In the genomic region with DNA sequence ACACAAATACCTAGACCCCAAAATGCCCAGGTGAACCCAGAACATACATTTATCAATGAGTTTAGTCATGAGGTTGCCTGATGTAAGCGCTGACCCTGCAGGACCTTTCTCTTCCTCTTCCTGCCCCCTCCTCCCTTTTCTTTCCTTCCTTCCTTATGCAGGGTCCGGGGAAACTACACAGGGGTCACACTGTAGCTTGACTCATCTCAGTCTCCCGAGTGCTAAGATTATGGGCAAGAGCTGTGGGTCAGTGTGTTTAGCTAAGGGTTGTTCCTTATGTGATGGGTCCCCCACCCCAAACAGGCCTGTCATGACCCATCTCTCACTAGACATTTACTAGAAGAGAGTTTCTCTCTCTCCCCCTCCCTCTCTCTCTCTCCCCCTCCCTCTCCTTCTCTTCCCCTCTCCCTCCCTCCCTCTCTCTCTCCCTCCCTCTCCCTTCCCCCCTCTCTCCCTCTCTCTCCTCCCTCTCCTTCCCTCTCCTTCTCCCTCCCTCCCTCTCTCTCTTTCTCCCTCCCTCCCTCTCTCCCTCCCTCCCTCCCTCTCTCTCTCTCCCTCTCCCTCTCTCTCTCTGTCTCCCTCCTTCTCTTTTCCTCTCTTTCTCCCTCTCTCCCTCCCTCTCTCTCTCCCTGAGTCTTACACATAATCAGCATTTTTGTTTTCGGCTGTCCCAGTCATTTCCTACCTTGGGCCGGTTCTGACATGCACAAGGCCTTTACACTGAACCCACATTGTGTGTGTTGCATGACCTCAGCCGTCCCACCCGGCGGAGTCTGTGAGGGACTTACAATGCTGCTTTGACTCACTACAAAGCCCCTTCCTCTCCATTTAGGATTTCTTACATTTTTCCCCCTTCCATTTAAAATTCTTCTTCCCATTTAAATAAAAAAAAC, we compare ENCODE assay signal across 8 mouse cellular contexts. TPM values are rescaled to one million over a fixed set of nuclear protein-coding genes. Genes with fewer than 3 reads are reported as not detected.
DNase-seq lines count a peak whose midpoint lies in the region; ATAC-seq and TF ChIP-seq lines count a peak whose summit lies in the region.

No protein-coding gene starts in this region.

- H3K36me3 ChIP-seq in heart, postnatal 0 days (replicated peaks; ENCODE audit: control insufficient read depth, insufficient read depth, low read length), result 0 out of 2 replicates have a peak, but pooled peaks cover 10% of the 10 kb centered on the region
- peaks cover 14% of the 10 kb centered on the region for H3K36me3 ChIP-seq in hindbrain, embryonic 10.5 days
- no peaks in the 10 kb centered on the region for H3K36me3 ChIP-seq in midbrain, embryonic 12.5 days

- peak overlapping the region; percentile 65 for H3K4me2 ChIP-seq in heart, postnatal 0 days (ENCODE audit: low read depth, low read length)
- H3K4me2 ChIP-seq in midbrain, embryonic 12.5 days (replicated peaks), result peak overlapping the region; percentile 14; the same call in 1 of the 2 replicates

- TF ChIP-seq CTCF in heart, postnatal 0 days (IDR thresholded peaks at IDR 0.05; ENCODE audit: low read depth), result 0 out of 2 replicates have a peak, but pooled peaks have one; percentile 2
- TF ChIP-seq CTCF in bone marrow macrophage, adult 2 months (IDR thresholded peaks at IDR 0.05; ENCODE audit: low read depth, low read length), result no peak
- TF ChIP-seq CTCF in cerebellum, adult 2 months (IDR thresholded peaks at IDR 0.05; ENCODE audit: borderline replicate concordance, insufficient read depth, low read depth, low read length), result no peak

- intact Hi-C loops in heart, postnatal 36 days (cut with DNase I), result loop anchor here (2.0 to 5.0 kb wide), 2 partner anchors 15 to 155 kb away; partner anchors contain the start of gene Larp4

- TF ChIP-seq POLR2A in bone marrow macrophage, adult 2 months (IDR thresholded peaks at IDR 0.05; ENCODE audit: borderline replicate concordance, low read depth, low read length), result no peak
- TF ChIP-seq POLR2A in cerebellum, adult 2 months (IDR thresholded peaks at IDR 0.05; ENCODE audit: borderline replicate concordance, insufficient read depth, low read length), result no peak

- TF ChIP-seq EP300 in heart, postnatal 0 days (IDR thresholded peaks at IDR 0.05; ENCODE audit: low read depth), result no peak

- 0 out of 2 replicates have a peak overlapping the region, but pooled peaks have one; percentile 61 for H3K9ac ChIP-seq in heart, postnatal 0 days (replicated peaks; ENCODE audit: low read depth, low read length)
- 0 out of 2 replicates have a peak overlapping the region, but pooled peaks have one; percentile 20 for H3K9ac ChIP-seq in midbrain, embryonic 12.5 days (replicated peaks)

- no peaks in the 10 kb centered on the region for H3K4me1 ChIP-seq in heart, postnatal 0 days (ENCODE audit: control insufficient read depth, insufficient read depth)
- H3K4me1 ChIP-seq in bone marrow macrophage, adult 2 months (ENCODE audit: control insufficient read depth, insufficient read depth, low read length), result peaks cover 25% of the 10 kb centered on the region
- peaks cover 34% of the 10 kb centered on the region for H3K4me1 ChIP-seq in hindbrain, embryonic 10.5 days (replicated peaks)
- H3K4me1 ChIP-seq in midbrain, embryonic 12.5 days, result peaks cover 38% of the 10 kb centered on the region
- no peaks in the 10 kb centered on the region; the same call in 1 of the 2 replicates for H3K4me1 ChIP-seq in cerebellum, adult 2 months (ENCODE audit: control insufficient read depth, insufficient read depth, low read length)

- no peak for DNase-seq in heart, postnatal 0 days (ENCODE audit: low spot score)
- no peak for DNase-seq in heart, postnatal 36 days
- DNase-seq in hindbrain, embryonic 10.5 days (ENCODE audit: low spot score), result peak; percentile 41
- no peak for DNase-seq in cerebellum, adult 2 months
- DNase-seq in adrenal gland, adult 2 months, result no peak
- no peak for DNase-seq in right cerebral cortex, adult 2 months (ENCODE audit: low spot score in 2 of 2)

- H3K27ac ChIP-seq in heart, postnatal 0 days (ENCODE audit: low read depth), result peak overlapping the region; percentile 87
- peak overlapping the region; percentile 35 for H3K27ac ChIP-seq in bone marrow macrophage, adult 2 months (ENCODE audit: insufficient read depth, low read depth, low read length)
- peak overlapping the region; percentile 87 for H3K27ac ChIP-seq in hindbrain, embryonic 10.5 days
- H3K27ac ChIP-seq in midbrain, embryonic 12.5 days (replicated peaks), result peak overlapping the region; percentile 88
- H3K27ac ChIP-seq in cerebellum, adult 2 months (ENCODE audit: insufficient read depth, low read length), result no peak overlapping the region

- no peak for ATAC-seq in heart, postnatal 0 days (ENCODE audit: insufficient read depth, low read depth)
- ATAC-seq in midbrain, embryonic 12.5 days (ENCODE audit: low FRiP score, low read depth), result no peak

- WGBS in heart, postnatal 0 days, result 41% methylated on average over 8 of the region's 8 CpGs
- 29% methylated on average over 8 of the region's 8 CpGs for WGBS in hindbrain, embryonic 10.5 days
- 33% methylated on average over 8 of the region's 8 CpGs for WGBS in midbrain, embryonic 12.5 days
- WGBS in cerebellum, adult 2 months, result 79% methylated on average over 8 of the region's 8 CpGs

- no peaks in the 10 kb centered on the region for H3K9me3 ChIP-seq in heart, postnatal 0 days (replicated peaks; ENCODE audit: control insufficient read depth, low read length)
- 0 out of 2 replicates have a peak, but pooled peaks cover 3% of the 10 kb centered on the region for H3K9me3 ChIP-seq in hindbrain, embryonic 10.5 days
- H3K9me3 ChIP-seq in midbrain, embryonic 12.5 days, result no peaks in the 10 kb centered on the region

- peak overlapping the region; percentile 54 for H3K4me3 ChIP-seq in heart, postnatal 0 days (ENCODE audit: low read depth, low read length)
- H3K4me3 ChIP-seq in bone marrow macrophage, adult 2 months (ENCODE audit: insufficient read depth, low read length), result peak overlapping the region; percentile 60
- H3K4me3 ChIP-seq in hindbrain, embryonic 10.5 days, result peak overlapping the region; percentile 44
- H3K4me3 ChIP-seq in midbrain, embryonic 12.5 days, result no peak overlapping the region
- no peak overlapping the region for H3K4me3 ChIP-seq in cerebellum, adult 2 months (replicated peaks; ENCODE audit: insufficient read depth, low read depth, low read length)

- no peaks in the 10 kb centered on the region for H3K27me3 ChIP-seq in heart, postnatal 0 days (ENCODE audit: control insufficient read depth, insufficient read depth, low read length)
- H3K27me3 ChIP-seq in hindbrain, embryonic 10.5 days (ENCODE audit: insufficient read depth, poor library complexity, severe bottlenecking), result no peaks in the 10 kb centered on the region
- H3K27me3 ChIP-seq in midbrain, embryonic 12.5 days, result no peaks in the 10 kb centered on the region
- H3K27me3 ChIP-seq in cerebellum, adult 2 months (ENCODE audit: control insufficient read depth, insufficient read depth, low read length), result no peaks in the 10 kb centered on the region

RNA-seq across cellular contexts. Expression of gene Cers5, which starts 44.9 kb away (rescaled TPM):
- total RNA-seq in heart, postnatal 0 days (2014; rRNA removed; ENCODE audit: low replicate concordance), result 51.6 and 58.7 TPM in 2 replicates
- polyA plus RNA-seq in heart, postnatal 0 days (2015; fragmentation: Nextera tagmentation; extraction: Ambion mirVana), result 37.4 and 38.9 TPM in 2 replicates
- total RNA-seq in heart, postnatal 36 days (2021), result 10 to 100 TPM; 17.6 to 18.0 TPM
- polyA plus RNA-seq in bone marrow macrophage, adult 2 months (2012; ENCODE audit: insufficient read depth, insufficient read length, missing spikeins), result 74.9 and 77.3 TPM in 2 replicates
- polyA plus RNA-seq in hindbrain, embryonic 10.5 days (2016; fragmentation: Nextera tagmentation; extraction: Ambion mirVana), result 59.1 and 61.3 TPM in 2 replicates
- polyA plus RNA-seq in midbrain, embryonic 12.5 days (2016; fragmentation: Nextera tagmentation; extraction: Ambion mirVana), result 57.4 and 59.6 TPM in 2 replicates
- 40.2 and 45.5 TPM in 2 replicates for polyA plus RNA-seq in cerebellum, adult 2 months (2012; rRNA removed)
- 10 to 100 TPM; 46.4 to 54.6 TPM for total RNA-seq in adrenal gland, adult 2 months (2021)
- polyA plus RNA-seq in adrenal gland, adult 2 months (2012; rRNA removed), result 26.1 and 32.6 TPM in 2 replicates

RNA-seq across cellular contexts. Expression of gene Lima1, which starts 57.7 kb away (rescaled TPM):
- 12.7 and 15.7 TPM in 2 replicates for total RNA-seq in heart, postnatal 0 days (2014; rRNA removed; ENCODE audit: low replicate concordance)
- 12.5 and 12.6 TPM in 2 replicates for polyA plus RNA-seq in heart, postnatal 0 days (2015; fragmentation: Nextera tagmentation; extraction: Ambion mirVana)
- 10 to 100 TPM; 19.9 to 21.0 TPM for total RNA-seq in heart, postnatal 36 days (2021)
- polyA plus RNA-seq in bone marrow macrophage, adult 2 months (2012; ENCODE audit: insufficient read depth, insufficient read length, missing spikeins), result 45.3 and 49.3 TPM in 2 replicates
- 29.5 and 33.4 TPM in 2 replicates for polyA plus RNA-seq in hindbrain, embryonic 10.5 days (2016; fragmentation: Nextera tagmentation; extraction: Ambion mirVana)
- polyA plus RNA-seq in midbrain, embryonic 12.5 days (2016; fragmentation: Nextera tagmentation; extraction: Ambion mirVana), result 25.3 and 27.5 TPM in 2 replicates
- polyA plus RNA-seq in cerebellum, adult 2 months (2012; rRNA removed), result 12.3 and 13.5 TPM in 2 replicates
- total RNA-seq in adrenal gland, adult 2 months (2021), result 10 to 100 TPM; 35.3 to 50.0 TPM
- polyA plus RNA-seq in adrenal gland, adult 2 months (2012; rRNA removed), result 5.7 and 8.3 TPM in 2 replicates

Comparison
In these comparisons a context has a peak if more than half of its experiments do, and no peak if none do; other contexts are left out.
1. H3K4me3 ChIP-seq: peak in heart, postnatal 0 days (single experiment), bone marrow macrophage, adult 2 months (single experiment) and hindbrain, embryonic 10.5 days (single experiment); none in midbrain, embryonic 12.5 days (single experiment) and cerebellum, adult 2 months (single experiment).